Mouse (Mus musculus): Measurements from ENCODE around the gene Capn11. TPM values are rescaled to one million over a fixed set of nuclear protein-coding genes. Genes with fewer than 3 reads are reported as not detected.
A peak's percentile ranks its signal among the peaks of the same experiment; 100 is the strongest.
"Not testable (repeated sequence)": the region's sequence is repeated elsewhere in the genome, so short reads cannot be mapped to it uniquely, and the experiment has no call there.

Gene Capn11
- polyA plus RNA-seq, 1 experiment = not detected

GRCm38 (mm10) chr17:45638596-45639295 lies 20.4 kb downstream of the Capn11 start:
- Histone ChIP-seq H3K4me3 (replicated peaks; ENCODE audit: extremely low read depth, low read depth, low read length) (no peak overlapping the region), H3K4me1 (ENCODE audit: control insufficient read depth, insufficient read depth, low read length) (no peaks in the 10 kb centered on the region)
- no peak for DNase-seq
- 68% methylated on average over 16 of the region's 16 CpGs for WGBS
- no peak for TF ChIP-seq CTCF (IDR thresholded peaks at IDR 0.05; ENCODE audit: insufficient read depth, low read length)
- no peak for TF ChIP-seq POLR2A (IDR thresholded peaks at IDR 0.05; ENCODE audit: borderline replicate concordance, extremely low read depth, low read depth, low read length)

GRCm38 (mm10) chr17:45634033-45634432 lies 25.1 kb downstream of the Capn11 start:
- no peak for DNase-seq
- no peak overlapping the region for H3K4me3 ChIP-seq (replicated peaks; ENCODE audit: extremely low read depth, low read depth, low read length)
- TF ChIP-seq POLR2A (IDR thresholded peaks at IDR 0.05; ENCODE audit: borderline replicate concordance, extremely low read depth, low read depth, low read length) (no peak), CTCF (IDR thresholded peaks at IDR 0.05; ENCODE audit: insufficient read depth, low read length) (no peak)
- H3K4me1 ChIP-seq (ENCODE audit: control insufficient read depth, insufficient read depth, low read length) = peaks cover 4% of the 10 kb centered on the region
- 75% methylated on average over 5 of the region's 5 CpGs for WGBS

GRCm38 (mm10) chr17:45631940-45632339 lies 27.2 kb downstream of the Capn11 start:
- DNase-seq = no peak
- WGBS = 74% methylated on average over 6 of the region's 6 CpGs
- H3K4me1 ChIP-seq (ENCODE audit: control insufficient read depth, insufficient read depth, low read length) = peaks cover 4% of the 10 kb centered on the region
- TF ChIP-seq POLR2A (IDR thresholded peaks at IDR 0.05; ENCODE audit: borderline replicate concordance, extremely low read depth, low read depth, low read length) = no peak
- TF ChIP-seq CTCF (IDR thresholded peaks at IDR 0.05; ENCODE audit: insufficient read depth, low read length) = no peak
- H3K4me3 ChIP-seq (replicated peaks; ENCODE audit: extremely low read depth, low read depth, low read length) = no peak overlapping the region

- DNase-seq = no peak
- WGBS = 64% methylated on average over 3 of the region's 3 CpGs
- H3K4me1 ChIP-seq (ENCODE audit: control insufficient read depth, insufficient read depth, low read length) = peaks cover 7% of the 10 kb centered on the region
These were observed 28.1 kb downstream of the Capn11 start for GRCm38 (mm10) chr17:45630992-45631391.

GRCm38 (mm10) chr17:45629861-45630694 lies 29.0 kb downstream of the Capn11 start:
- 3% methylated on average over 34 of the region's 34 CpGs for WGBS

More at GRCm38 (mm10) chr17:45630992-45631391, 28.1 kb downstream of the Capn11 start:
- TF ChIP-seq CTCF (IDR thresholded peaks at IDR 0.05; ENCODE audit: insufficient read depth, low read length) (no peak), POLR2A (IDR thresholded peaks at IDR 0.05; ENCODE audit: borderline replicate concordance, extremely low read depth, low read depth, low read length) (no peak)
- no peak overlapping the region for H3K4me3 ChIP-seq (replicated peaks; ENCODE audit: extremely low read depth, low read depth, low read length)

GRCm38 (mm10) chr17:45628885-45629855 lies 30.0 kb downstream of the Capn11 start:
- DNase-seq = no peak
- WGBS = 44% methylated on average over 13 of the region's 13 CpGs
- TF ChIP-seq POLR2A (IDR thresholded peaks at IDR 0.05; ENCODE audit: borderline replicate concordance, extremely low read depth, low read depth, low read length) = no peak
- TF ChIP-seq CTCF (IDR thresholded peaks at IDR 0.05; ENCODE audit: insufficient read depth, low read length) = no peak
- Histone ChIP-seq H3K4me3 (replicated peaks; ENCODE audit: extremely low read depth, low read depth, low read length) (no peak overlapping the region), H3K4me1 (ENCODE audit: control insufficient read depth, insufficient read depth, low read length) (peaks cover 7% of the 10 kb centered on the region)

More at GRCm38 (mm10) chr17:45629861-45630694, 29.0 kb downstream of the Capn11 start:
- TF ChIP-seq POLR2A (IDR thresholded peaks at IDR 0.05; ENCODE audit: borderline replicate concordance, extremely low read depth, low read depth, low read length) = no peak; the same call in 1 of the 2 replicates
- TF ChIP-seq CTCF (IDR thresholded peaks at IDR 0.05; ENCODE audit: insufficient read depth, low read length) = peak; percentile 30; the same call in 1 of the 2 replicates
- peaks cover 7% of the 10 kb centered on the region for H3K4me1 ChIP-seq (ENCODE audit: control insufficient read depth, insufficient read depth, low read length)
- peak overlapping the region; percentile 43 for H3K4me3 ChIP-seq (replicated peaks; ENCODE audit: extremely low read depth, low read depth, low read length)
- DNase-seq = peak; percentile 42

- no peak for DNase-seq
- TF ChIP-seq POLR2A (IDR thresholded peaks at IDR 0.05; ENCODE audit: borderline replicate concordance, extremely low read depth, low read depth, low read length) (no peak), CTCF (IDR thresholded peaks at IDR 0.05; ENCODE audit: insufficient read depth, low read length) (no peak)
- WGBS = 57% methylated on average over 3 of the region's 3 CpGs
These were observed 31.0 kb downstream of the Capn11 start for GRCm38 (mm10) chr17:45628160-45628559.

GRCm38 (mm10) chr17:45626577-45627134 lies 32.5 kb downstream of the Capn11 start:
- no peak for DNase-seq
- peaks cover 7% of the 10 kb centered on the region for H3K4me1 ChIP-seq (ENCODE audit: control insufficient read depth, insufficient read depth, low read length)
- peak; percentile 72 for TF ChIP-seq CTCF (IDR thresholded peaks at IDR 0.05; ENCODE audit: insufficient read depth, low read length)
- TF ChIP-seq POLR2A (IDR thresholded peaks at IDR 0.05; ENCODE audit: borderline replicate concordance, extremely low read depth, low read depth, low read length) = no peak
- WGBS = 24% methylated on average over 15 of the region's 15 CpGs
- H3K4me3 ChIP-seq (replicated peaks; ENCODE audit: extremely low read depth, low read depth, low read length) = no peak overlapping the region

More at GRCm38 (mm10) chr17:45628160-45628559, 31.0 kb downstream of the Capn11 start:
- peaks cover 7% of the 10 kb centered on the region for H3K4me1 ChIP-seq (ENCODE audit: control insufficient read depth, insufficient read depth, low read length)
- H3K4me3 ChIP-seq (replicated peaks; ENCODE audit: extremely low read depth, low read depth, low read length) = no peak overlapping the region

GRCm38 (mm10) chr17:45623425-45623824 lies 35.7 kb downstream of the Capn11 start:
- not testable (repeated sequence) for H3K4me3 ChIP-seq (replicated peaks; ENCODE audit: extremely low read depth, low read depth, low read length); H3K4me1 ChIP-seq (ENCODE audit: control insufficient read depth, insufficient read depth, low read length); DNase-seq
- WGBS = 85% methylated on average over 8 of the region's 8 CpGs

All from lung, adult 2 months (tissue).